Mouse (Mus musculus): ENCODE results near the gene Rtn3.
"Not testable (repeated sequence)": the region's sequence is repeated elsewhere in the genome, so short reads cannot be mapped to it uniquely, and the experiment has no call there.

DNA sequence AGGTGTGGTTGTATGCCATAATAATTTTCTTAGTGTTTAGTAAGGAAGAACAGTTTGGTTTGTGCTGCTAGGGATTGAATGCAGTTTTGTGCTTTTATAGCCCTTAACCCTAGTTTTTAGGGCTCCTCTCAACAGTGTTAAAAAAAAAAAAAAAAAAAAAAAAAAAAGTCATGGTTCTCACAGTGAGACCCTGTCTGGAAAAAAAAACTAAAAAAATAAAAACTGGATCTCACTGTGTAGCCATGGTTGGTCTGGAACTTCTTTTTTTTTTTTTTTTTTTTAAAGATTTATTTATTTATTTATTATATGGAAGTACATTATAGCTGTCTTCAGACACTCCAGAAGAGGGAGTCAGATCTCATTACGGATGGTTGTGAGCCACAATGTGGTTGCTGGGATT is 13.0 kb upstream of the Rtn3 start:
- TF ChIP-seq POLR2A (IDR thresholded peaks at IDR 0.05; ENCODE audit: extremely low read depth, insufficient read depth, low read length); CTCF (IDR thresholded peaks at IDR 0.05; ENCODE audit: low read depth, low read length): not testable (repeated sequence)

Data from liver, adult 2 months (tissue).